Mouse (Mus musculus) thymus, adult 2 months (tissue): ENCODE results near the gene Borcs6.

Experiments used
- CTCF ChIP-seq: fragments of 200-500 bp; IDR thresholded peaks from 2 replicates; pipeline ENCODE4 v1.5.1; 2012; ENCODE audit warnings: mild to moderate bottlenecking, control low read depth, low read length, moderate library complexity, borderline replicate concordance; ENCODE audit not compliant: control insufficient read depth, poor library complexity, insufficient read depth; ENCODE audit errors: extremely low read depth
- POLR2A ChIP-seq: fragments of 200-500 bp; IDR thresholded peaks from 2 replicates; pipeline ENCODE4 v1.6.1; 2012; ENCODE audit warnings: mild to moderate bottlenecking, low read length, control low read depth, moderate library complexity; ENCODE audit not compliant: control insufficient read depth, poor library complexity, insufficient read depth; ENCODE audit errors: extremely low read depth

DNA sequence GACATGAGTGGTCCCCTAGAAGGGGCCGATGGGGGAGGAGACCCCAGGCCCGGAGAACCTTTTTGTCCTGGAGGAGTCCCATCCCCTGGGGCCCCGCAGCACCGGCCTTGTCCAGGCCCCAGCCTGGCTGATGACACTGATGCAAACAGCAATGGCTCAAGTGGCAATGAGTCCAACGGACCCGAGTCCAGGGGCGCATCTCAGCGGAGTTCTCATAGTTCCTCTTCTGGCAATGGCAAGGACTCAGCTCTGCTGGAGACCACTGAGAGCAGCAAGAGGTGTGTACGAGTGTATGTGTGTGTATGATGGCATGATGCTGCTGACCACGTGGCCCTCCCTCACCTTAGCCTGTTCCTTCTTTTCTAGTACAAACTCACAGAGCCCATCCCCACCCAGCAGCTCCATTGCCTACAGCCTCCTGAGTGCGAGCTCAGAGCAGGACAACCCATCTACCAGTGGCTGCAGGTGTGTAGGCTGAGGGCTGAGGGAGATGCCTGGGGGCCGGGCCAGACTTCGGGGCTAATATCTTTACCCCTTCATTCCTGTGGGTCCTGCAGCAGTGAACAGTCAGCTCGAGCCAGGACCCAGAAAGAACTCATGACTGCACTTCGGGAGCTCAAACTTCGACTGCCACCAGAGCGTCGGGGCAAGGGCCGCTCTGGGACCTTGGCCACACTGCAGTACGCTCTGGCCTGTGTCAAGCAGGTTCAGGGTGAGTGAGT, 41.3 kb downstream of the Borcs6 start:
- no peak for TF ChIP-seq POLR2A
- TF ChIP-seq CTCF, result no peak
